Mouse (Mus musculus) heart, embryonic 13.5 days (tissue): ENCODE results near the gene B430218F22Rik. TPM values are rescaled to one million over a fixed set of nuclear protein-coding genes. Genes with fewer than 3 reads are reported as not detected.

ENCODE experiments used
- ATAC-seq: fragments of 200-750 bp; cut with Nextera tagmentation; 2 replicates; pipeline ENCODE4 v1.8.0; 2017; ENCODE audit warnings: moderate TSS enrichment; ENCODE audit not compliant: insufficient number of reproducible peaks, low FRiP score, low TSS enrichment; ENCODE audit errors: extremely low read depth
- H3K27ac ChIP-seq: fragments of 300-500 bp; sonication (generic); replicated peaks from 2 replicates; pipeline ENCODE4 v1.5.1; 2015; ENCODE audit warnings: moderate library complexity, mild to moderate bottlenecking, inconsistent platforms
- H3K27me3 ChIP-seq: fragments of 300-500 bp; sonication (generic); replicated peaks from 2 replicates; pipeline ENCODE4 v1.6.1; 2015; ENCODE audit warnings: mild to moderate bottlenecking, inconsistent platforms
- H3K36me3 ChIP-seq: fragments of 300-500 bp; sonication (generic); 2 replicates; pipeline ENCODE4 v1.6.1; 2015; ENCODE audit warnings: mild to moderate bottlenecking, inconsistent platforms
- H3K4me1 ChIP-seq: fragments of 300-500 bp; sonication (generic); 2 replicates; pipeline ENCODE4 v1.6.1; 2015; ENCODE audit warnings: inconsistent platforms
- H3K4me2 ChIP-seq: fragments of 300-500 bp; sonication (generic); 2 replicates; pipeline ENCODE4 v1.6.1; 2015; ENCODE audit warnings: inconsistent platforms, mild to moderate bottlenecking, moderate library complexity
- H3K4me3 ChIP-seq: fragments of 300-500 bp; sonication (generic); 2 replicates; pipeline ENCODE4 v1.5.1; 2015; ENCODE audit warnings: moderate library complexity, mild to moderate bottlenecking, inconsistent platforms
- H3K9ac ChIP-seq: fragments of 300-500 bp; sonication (generic); 2 replicates; pipeline ENCODE4 v1.6.1; 2015; ENCODE audit warnings: inconsistent platforms, mild to moderate bottlenecking, moderate library complexity
- H3K9me3 ChIP-seq: fragments of 300-500 bp; sonication (generic); 2 replicates; pipeline ENCODE4 v1.6.1; 2016; ENCODE audit warnings: inconsistent platforms
- WGBS: fragments of 180-500 bp; shearing (Covaris S2); methylation state at CpG from one replicate; pipeline ENCODE4 v1.1.7; 2015; ENCODE audit warnings: mixed read lengths; 5-methylcytosine and 5-hydroxymethylcytosine counted together
- polyA plus RNA-seq: library from polyadenylated mRNA; unstranded; fragments of >200 nt; fragmentation: Nextera tagmentation; extraction: Ambion mirVana; gene quantifications from 2 replicates; pipeline ENCODE4 v1.2.1, GENCODE M21; 2015

Gene B430218F22Rik
- polyA plus RNA-seq, 1 experiment from 2014 or later: 0.55 TPM

GRCm38 (mm10) chr13:118403544-118403943, 17.1 kb downstream of the B430218F22Rik start:
- no peaks in the 10 kb centered on the region for H3K9me3 ChIP-seq
- H3K27ac ChIP-seq: no peak overlapping the region
- H3K36me3 ChIP-seq: no peaks in the 10 kb centered on the region
- H3K9ac ChIP-seq: no peak overlapping the region
- H3K4me1 ChIP-seq: no peaks in the 10 kb centered on the region
- no peaks in the 10 kb centered on the region for H3K27me3 ChIP-seq
- no peak overlapping the region for H3K4me3 ChIP-seq
- ATAC-seq: no peak
- H3K4me2 ChIP-seq: no peak overlapping the region

DNA sequence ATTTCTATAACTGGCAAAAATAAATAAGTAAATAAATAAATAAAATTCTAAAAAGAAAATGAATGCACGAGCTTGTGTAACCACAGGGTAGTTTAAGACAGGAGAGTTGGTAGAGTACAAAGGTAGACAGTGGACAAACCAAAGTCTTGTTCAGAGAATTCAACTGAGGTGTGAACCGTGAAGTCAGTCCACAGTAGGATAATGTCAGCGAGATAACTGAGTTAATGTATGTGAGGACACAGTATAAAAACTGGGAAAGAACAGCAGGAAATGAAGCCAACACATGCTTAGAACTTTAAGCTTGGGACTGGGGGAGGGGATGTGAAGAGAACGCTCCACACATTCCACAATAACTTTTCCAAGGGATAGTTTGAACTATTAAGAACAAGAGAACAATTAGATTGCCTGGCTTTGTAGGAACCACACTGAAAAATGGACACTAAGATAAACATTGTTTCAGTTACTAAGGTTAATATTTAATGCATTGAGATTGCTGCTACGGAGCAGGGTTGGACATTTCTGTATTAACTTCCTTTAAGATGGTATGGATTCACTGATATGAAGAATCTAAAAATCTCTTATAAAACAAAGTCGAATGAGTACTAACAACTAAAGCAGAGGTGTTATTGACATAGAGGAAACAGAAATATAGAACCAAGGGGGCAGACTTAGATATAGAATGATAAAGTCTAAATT, 25.0 kb downstream of the B430218F22Rik start:
- WGBS: 65% methylated on average over 6 of the region's 6 CpGs
- no peak overlapping the region for H3K4me3 ChIP-seq
- H3K4me2 ChIP-seq: no peak overlapping the region
- H3K27me3 ChIP-seq: no peaks in the 10 kb centered on the region
- no peaks in the 10 kb centered on the region for H3K36me3 ChIP-seq
- H3K9me3 ChIP-seq: no peaks in the 10 kb centered on the region
- H3K9ac ChIP-seq: no peak overlapping the region
- H3K27ac ChIP-seq: no peak overlapping the region
- no peak for ATAC-seq
- no peaks in the 10 kb centered on the region for H3K4me1 ChIP-seq

- Histone ChIP-seq H3K4me2 (no peak overlapping the region), H3K9me3 (no peaks in the 10 kb centered on the region), H3K4me1 (no peaks in the 10 kb centered on the region), H3K27me3 (no peaks in the 10 kb centered on the region), H3K9ac (no peak overlapping the region), H3K27ac (no peak overlapping the region), H3K4me3 (no peak overlapping the region), H3K36me3 (no peaks in the 10 kb centered on the region)
- no peak for ATAC-seq
- WGBS: 63% methylated on average over 4 of the region's 4 CpGs
Observed at GRCm38 (mm10) chr13:118418163-118418562, 31.7 kb downstream of the B430218F22Rik start.

GRCm38 (mm10) chr13:118420408-118420807, 34.0 kb downstream of the B430218F22Rik start:
- H3K27ac ChIP-seq: no peak overlapping the region
- H3K4me2 ChIP-seq: no peak overlapping the region
- ATAC-seq: no peak
- 78% methylated on average over 1 of the region's 1 CpGs for WGBS
- no peaks in the 10 kb centered on the region for H3K9me3 ChIP-seq
- no peak overlapping the region for H3K9ac ChIP-seq
- no peak overlapping the region for H3K4me3 ChIP-seq
- H3K27me3 ChIP-seq: no peaks in the 10 kb centered on the region
- no peaks in the 10 kb centered on the region for H3K4me1 ChIP-seq
- no peaks in the 10 kb centered on the region for H3K36me3 ChIP-seq

- Histone ChIP-seq H3K9me3 (no peaks in the 10 kb centered on the region), H3K4me3 (no peak overlapping the region), H3K27me3 (no peaks in the 10 kb centered on the region), H3K9ac (no peak overlapping the region), H3K36me3 (no peaks in the 10 kb centered on the region), H3K4me1 (no peaks in the 10 kb centered on the region), H3K27ac (no peak overlapping the region), H3K4me2 (no peak overlapping the region)
- ATAC-seq: no peak
- 75% methylated on average over 1 of the region's 1 CpGs for WGBS
Observed at GRCm38 (mm10) chr13:118420847-118421246, 34.4 kb downstream of the B430218F22Rik start.

Other genes with a start within 250 kb of the B430218F22Rik start
- gene Mrps30, start 622 bp downstream of the B430218F22Rik start, polyA plus RNA-seq: 28.0 and 30.6 TPM in 2 replicates